Mouse (Mus musculus): Measurements from ENCODE around the gene Tnik.

Tnik gene

DNA sequence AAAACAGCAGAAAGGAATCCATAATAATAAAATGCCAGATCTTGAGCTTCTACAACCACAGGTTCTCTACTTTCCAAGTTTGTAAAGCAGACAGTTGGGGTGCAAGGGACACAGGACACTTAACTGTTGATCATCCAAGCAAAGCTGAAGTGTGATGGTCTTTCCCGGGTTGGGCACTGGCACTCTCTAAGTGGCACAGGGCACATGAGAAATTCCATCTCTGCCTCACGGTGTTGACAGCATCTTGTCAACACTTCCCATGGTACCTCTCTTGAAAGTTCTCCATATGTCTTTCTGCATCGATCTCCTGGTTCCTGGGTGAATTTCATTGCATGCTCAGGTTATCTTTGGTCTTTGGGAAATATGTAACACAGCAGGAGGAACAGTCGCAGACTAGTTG lies 373.8 kb downstream of the Tnik start:
- DNase-seq = no peak

DNA sequence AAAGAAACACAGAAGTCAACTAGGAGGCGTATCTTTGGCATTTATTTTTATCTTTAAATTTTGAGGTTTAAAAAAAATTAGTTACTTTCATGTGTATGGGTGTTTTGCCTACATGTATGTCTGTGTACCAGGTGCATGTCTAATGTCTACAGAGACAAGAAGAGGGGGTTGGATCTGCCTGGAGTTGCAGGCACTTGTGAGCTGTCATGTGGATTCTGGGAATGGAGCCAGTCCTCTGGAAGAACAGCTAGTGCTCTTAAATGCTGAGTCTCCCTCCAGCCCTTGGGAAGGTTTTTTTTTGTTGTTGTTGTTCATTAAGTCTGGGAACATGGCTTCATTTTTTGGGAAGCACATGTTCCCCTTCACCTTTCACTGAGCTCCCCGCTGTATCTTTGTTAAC lies 375.9 kb downstream of the Tnik start:
- peak; percentile 11 to 40 for DNase-seq

DNA sequence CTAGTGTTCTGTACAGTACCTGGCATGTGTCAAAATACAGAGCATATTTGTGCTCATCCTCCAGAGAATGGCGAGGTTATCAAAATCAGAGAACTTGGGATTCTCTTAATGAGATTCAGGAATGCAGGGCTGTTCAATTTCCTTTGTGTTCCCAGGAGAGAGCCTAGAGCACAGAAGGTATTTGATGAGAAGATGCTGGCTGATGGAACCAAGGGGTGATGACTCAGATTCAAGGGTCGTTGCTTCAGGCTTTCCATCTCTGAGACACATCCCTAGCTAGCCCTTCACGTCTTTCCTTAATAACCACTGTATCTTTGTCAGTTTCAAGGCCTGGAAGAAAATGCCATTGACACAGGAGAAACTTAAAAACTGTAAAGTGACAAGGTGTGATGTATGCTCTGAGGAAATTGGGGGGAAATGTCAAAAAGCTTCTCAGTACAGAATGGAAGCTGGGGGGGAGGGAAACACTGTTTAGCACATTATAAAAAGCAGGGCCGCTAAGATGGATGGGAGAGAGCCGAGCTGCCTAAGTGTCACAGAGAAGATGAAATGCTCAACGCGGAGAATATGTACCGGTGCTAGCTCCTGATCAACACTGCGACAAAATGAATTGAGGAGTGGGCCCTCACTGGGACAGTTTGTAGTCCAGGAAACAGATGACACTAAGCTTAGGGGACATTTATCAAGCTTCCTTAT lies 380.4 kb downstream of the Tnik start:
- DNase-seq = no peak

DNA sequence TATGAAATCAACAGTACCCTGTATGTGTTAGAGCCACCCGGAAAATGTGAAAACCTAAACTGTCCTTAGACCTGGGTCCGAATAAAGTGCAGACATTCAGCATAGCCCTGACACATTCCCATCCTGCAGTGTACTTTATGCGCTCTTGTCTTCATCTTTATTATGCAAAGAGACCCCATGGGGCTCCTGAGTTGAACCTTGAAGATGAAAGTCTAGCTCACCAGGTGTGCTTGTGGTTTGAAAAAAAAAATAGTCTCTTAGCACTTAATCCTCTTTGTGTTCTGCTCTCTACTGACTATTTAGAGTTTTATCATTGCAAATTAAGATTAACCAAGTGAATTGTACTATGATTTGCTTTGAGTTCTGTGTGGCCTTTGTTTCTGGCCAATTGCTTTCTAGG lies 389.6 kb downstream of the Tnik start:
- DNase-seq = no peak

DNA sequence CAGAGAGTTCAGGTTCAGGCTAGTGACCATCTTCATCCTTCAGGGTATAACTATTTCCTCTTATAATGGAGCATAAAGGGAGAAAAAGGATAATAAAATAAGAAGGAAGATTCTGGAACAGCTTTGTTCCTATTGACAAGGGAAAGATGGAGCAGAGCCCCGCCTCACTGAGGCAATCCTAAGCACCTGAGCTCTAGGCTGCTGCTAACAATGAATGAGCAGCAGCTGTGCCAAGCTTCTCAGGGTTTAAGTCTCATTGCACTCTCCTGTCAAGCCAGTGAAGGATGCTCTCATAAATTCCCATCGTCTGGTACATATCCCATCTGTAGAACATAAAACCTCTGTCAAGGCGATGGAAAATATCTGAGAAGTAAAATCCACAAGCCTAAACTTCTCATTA lies 390.0 kb downstream of the Tnik start:
- DNase-seq = no peak

DNA sequence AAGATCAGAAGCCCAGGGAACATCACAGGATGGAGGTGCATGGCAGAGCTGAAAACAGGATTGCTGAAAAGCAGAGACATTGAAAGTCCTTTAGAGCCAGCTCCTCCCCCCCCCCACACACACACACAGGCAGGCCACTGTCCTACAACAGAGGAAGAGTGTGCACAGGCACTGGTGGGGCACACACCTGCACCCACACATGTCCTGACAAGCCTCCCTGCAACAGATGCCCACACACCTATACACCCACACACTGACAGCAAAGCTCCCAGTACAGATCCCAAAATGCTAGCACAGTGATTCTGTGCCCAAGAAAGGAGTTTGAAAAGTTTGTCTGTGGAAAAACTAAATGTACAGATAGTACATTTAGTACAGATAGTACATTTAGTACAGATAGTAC lies 391.7 kb downstream of the Tnik start:
- no peak for DNase-seq

DNA sequence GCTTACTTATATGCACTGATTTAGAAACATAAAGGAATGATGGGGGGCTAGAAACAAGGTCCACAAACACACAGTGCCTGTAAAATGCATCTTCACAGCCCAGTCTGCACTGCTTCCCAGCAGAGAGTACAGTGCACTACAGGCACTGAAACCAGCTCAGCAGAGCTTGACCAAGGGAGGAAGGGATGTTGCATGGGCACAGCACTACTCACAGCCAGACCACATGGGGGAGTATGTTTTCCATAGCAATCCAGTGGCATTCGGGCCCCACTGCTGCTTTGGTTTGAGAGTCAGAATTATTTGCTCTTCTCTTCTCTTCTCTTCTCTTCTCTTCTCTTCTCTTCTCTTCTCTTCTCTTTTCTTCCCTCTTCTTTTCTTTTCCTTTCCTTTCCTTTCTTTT lies 395.3 kb downstream of the Tnik start:
- DNase-seq = peak; percentile 43 to 66

DNA sequence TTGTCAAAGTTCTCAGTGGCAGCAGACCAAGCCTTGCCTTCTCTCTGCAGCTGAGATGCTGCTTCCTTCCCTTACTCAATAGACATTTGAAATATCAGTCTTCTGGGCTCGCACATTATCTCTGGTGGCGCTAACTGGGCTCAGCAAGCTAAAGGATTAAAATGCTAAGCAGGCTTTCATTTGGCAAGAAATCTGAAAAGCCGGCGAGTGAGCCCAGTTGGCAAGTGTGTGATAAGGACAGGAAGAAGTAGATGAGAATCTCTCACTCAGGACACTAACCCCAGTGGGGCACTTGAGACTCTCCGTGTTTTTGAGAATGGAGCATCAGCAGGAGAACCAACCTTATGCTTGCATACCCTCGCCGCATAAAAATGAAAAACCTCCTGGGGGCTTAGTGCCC lies 417.8 kb downstream of the Tnik start:
- DNase-seq = no peak

DNA sequence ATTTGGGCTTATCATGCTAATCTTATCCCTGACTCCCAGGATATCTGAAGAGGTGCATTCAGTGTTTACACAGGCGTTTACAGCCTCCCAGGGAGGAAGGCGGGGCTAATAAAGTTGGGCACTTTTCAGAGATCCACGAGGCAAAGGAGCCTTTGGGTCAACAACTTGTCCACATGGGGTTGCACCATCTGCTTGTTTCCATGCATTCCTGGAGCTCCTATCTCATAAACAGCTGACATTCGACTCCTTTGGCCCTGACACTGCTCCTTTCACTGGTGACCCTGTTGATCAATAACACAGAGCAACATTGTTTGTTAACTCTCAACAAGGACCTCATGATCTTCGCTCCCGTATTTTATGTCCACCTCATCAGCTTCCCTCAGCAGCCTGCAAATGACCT lies 418.9 kb downstream of the Tnik start:
- DNase-seq = peak in 1 of 2 experiments; percentile 51

DNA sequence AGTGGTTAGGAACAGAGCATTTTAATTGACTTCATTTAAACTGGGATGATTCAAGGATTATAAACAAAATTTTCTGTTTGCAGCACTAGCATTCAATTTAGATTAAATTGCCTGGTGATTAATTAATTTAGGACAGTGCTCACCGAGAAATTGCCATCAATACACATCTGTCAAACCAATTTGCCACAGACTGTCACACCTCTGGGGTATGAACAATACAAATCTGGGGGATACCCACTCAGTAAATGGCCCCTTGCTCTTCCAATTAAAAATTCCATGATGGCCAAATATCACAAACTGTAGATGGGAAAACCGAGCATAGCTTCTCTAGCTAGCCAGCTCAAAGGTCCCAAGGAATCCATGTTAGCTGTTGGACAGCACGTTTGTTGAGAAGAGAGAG lies 419.4 kb downstream of the Tnik start:
- DNase-seq = no peak

DNA sequence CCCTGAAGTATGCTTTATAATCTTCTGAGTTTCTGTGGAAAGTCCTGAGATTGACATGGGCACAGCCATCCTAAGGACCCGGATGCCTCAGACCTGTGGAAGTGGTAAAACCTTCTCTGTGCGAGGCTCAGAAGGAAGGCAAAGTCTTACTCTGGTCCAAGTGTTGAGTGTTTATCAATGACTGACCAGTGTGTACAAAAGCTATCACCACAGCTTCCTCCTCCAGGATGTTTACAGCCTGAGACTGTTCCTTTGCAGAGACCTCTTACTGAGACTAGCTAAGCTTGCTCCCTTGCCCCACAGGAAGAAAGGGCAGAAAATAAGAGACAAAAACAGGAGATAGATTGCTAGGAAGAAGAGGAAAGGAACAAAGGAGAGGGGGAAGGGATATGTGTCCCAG lies 422.5 kb downstream of the Tnik start:
- DNase-seq = no peak

DNA sequence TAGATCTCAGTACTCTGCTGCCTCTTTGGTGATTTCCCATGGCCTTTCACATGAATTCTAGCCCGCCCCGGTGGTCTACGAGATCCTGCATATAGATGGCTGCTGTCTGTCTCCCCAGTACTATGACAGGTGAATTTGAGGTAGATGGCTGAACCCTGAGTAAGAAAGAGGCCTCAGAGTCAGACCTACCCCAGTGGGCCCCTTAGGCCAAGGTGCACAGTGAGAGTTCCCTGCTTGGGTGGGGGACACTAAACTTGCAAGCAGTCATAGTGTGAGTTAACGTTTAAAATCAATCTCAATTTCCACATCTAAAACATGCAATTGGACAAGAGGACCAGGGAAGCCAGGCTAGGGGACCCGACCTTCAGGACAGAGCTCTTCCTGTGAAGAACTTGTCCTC lies 431.8 kb downstream of the Tnik start:
- no peak for DNase-seq

DNA sequence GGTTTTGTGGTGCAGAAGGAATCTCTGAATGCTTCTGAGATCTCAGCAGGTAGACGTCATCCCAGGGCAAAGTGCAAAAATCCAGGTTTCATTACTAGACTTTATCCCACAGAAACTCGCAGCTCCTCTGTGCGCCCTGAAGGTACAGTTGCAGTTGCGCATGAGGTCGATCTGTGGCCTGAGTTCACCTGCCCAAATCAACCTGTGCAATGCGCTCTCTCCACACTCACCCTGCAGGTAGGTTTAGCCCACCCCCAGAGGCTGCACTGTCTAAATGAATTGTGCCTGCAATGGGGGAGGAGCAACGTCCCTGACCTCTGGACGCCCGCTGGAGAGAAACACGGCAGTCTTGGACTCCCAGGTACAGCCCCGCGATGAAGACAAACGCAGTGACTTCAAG lies 432.6 kb downstream of the Tnik start:
- DNase-seq = peak; percentile 68 to 80

DNA sequence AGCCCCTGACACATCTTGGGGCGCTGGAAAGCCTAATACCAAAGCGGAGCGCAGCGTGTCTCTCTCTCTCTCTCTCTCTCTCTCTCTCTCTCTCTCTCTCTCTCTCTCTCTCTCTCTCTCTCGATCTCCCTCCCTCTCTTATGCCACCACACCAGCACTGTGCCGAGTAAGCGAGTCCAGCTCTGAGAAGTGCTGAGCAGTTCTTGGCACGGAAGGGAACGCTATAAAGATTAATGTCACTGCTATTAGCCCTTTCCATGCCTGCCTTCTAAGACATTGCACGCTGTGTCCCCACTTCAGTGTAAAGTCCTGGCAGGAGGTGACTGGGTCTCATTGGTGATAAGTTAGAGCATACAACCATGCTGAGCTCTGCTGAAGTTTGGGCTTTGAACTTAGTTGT lies 433.1 kb downstream of the Tnik start:
- peak; percentile 15 to 60 for DNase-seq

DNA sequence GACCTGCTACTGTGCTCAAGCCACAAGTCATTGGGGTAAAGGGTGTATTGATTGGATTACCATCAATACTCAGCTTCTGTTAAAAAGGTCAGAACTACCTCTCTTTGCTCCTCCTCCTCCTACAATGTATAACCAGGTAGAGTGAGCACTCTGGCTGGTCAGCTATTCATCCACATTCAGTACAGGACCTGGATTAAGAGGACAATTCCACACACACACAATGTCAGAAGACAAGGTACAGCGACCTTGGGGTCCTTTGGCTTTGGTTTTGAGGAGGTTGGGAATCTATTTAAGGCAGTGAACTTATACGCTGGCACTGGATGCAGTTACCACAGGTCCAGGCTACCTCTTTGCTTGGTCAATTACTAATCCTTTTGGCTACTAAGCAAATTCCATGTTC lies 434.8 kb downstream of the Tnik start, which contains the start of gene Slc2a2:
TSS of gene Slc2a2 (plus strand) at position 107 of the 400 bp plus-strand sequence.
- peak; percentile 31 to 53 for DNase-seq

DNA sequence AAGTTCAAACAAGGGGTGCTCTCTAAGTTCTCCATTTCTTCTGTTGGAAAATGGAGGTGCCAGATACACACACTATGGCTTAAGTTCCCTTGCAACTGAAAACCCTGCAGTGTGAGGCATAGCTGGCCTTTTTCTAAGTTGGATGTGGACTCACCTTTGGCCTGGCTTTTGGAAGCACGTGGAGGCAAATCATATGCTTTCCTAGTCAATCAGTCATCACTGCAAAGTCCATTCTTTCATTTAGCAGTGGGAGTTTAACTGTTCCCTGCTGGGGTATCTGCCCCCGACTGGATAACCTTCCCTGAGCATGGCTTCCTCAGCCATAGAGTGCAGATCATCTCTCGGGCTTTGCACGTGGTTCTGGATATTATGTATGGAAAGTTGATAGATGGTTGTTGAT lies 436.6 kb downstream of the Tnik start:
- DNase-seq = peak; percentile 49 to 67

DNA sequence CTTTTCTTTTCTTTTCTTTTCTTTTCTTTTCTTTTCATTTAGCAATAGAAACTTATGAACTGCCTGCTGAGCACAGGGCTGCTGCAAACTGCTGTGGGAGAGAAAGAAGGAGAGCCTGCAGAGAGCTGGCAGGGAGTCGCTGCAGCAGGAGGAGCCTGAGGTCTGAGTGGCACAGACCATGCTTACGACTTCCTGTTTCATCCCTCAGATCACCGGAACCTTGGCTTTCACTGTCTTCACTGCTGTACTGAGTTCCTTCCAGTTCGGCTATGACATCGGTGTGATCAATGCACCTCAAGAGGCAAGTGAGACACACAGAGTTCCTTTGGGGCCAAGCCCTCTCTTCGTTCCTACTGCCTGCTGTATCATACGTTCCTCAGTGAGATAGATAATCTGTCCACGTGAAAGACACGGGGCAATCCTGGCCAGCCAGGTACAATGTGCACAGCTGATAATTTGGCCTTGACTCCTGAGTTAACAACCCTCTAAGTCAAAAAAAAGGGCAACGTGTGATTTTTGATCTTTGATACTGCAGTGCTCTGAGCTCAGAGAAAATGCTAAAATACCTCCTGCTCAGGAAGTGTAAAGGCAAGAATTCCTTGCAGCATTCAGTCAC lies 442.6 kb downstream of the Tnik start:
- peak; percentile 65 to 74 for DNase-seq

DNA sequence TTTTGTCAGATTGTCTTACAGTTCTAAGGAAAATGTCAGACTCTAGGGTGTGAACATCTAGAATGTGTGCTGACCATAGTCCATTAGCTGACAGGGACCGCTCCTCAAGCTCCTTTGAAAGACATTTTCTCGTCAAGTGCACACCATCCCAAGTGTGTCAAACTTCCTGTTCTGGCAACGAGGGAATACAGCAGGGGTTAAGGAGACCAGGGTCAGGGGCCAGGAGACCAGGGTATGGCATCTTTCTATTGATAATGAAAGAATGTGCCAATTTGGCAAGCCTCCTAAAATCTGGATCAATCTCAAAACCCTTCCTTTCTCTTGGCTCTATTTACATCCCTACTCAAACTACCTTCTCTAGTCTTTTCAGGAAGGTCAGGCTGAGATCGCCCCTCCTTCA lies 443.7 kb downstream of the Tnik start:
- no peak for DNase-seq

DNA sequence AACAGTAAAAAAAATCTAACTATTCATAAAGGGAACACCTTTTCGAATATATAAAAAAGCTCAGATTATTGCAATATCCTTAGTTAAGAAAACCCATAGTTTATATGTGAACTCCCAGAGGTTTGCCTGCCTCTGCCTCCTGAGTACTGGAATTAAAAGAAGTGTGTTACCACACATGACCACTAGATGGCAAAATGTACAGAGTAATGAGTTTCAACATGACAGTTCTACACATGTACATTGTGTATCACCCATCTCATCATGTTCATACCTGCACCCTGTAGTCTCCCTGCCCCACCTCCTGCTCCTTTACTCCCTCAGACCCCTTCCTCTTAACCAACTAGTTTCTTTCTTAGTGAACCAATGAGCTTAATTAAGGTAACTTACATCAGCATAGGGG lies 446.7 kb downstream of the Tnik start:
- no peak for DNase-seq

DNA sequence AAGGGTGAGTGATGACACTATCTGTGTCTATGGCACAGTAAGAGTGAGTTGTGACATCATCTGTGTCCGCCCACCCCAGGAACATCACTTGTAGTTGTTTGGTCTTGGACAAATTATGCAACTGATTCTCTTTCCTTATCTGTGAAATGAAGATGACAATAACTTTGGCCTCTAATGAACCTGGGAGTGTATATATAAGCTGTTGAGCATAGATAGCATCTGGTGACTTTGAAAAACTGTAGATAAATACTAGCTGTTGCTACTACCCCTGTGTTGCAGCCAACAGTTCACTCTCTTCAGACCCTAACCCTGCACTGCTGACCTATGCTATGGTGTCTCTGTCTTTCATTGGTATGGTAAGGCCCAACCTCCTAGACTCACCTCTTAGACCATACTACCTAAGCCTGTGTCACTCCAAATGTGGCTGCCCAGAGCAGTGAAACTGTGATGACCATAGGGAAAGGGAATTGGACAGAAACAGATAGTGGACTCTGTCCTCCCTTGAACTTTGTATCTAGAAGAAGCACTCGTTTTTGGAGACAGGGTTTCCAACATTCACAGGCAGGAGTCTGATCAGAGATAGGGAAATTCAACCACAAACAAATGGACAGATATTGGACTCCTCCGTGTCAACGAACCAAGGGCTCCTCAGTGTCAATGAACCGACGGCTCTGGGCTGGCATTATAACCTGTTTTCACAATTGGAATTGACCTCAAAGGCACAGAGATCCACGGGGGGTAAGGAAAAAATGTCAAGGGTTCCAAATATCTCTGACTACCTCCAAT lies 451.1 kb downstream of the Tnik start:
- no peak for DNase-seq

DNA sequence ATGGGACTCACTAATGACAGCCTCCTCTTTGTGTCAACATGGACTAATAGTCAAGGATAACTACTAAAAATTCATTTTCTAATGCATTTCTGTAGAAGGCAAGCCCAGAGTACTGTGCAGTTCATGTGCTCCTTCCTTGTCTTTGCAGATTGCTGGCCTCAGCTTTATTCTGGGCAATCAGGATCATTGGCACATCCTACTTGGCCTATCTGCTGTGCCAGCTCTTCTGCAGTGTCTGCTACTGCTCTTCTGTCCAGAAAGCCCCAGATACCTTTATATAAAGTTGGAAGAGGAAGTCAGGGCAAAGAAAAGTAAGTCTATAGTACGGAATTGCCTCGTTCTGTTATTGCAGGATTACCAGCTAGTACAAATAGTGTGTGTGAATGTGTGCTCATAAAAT lies 455.5 kb downstream of the Tnik start:
- no peak for DNase-seq

DNA sequence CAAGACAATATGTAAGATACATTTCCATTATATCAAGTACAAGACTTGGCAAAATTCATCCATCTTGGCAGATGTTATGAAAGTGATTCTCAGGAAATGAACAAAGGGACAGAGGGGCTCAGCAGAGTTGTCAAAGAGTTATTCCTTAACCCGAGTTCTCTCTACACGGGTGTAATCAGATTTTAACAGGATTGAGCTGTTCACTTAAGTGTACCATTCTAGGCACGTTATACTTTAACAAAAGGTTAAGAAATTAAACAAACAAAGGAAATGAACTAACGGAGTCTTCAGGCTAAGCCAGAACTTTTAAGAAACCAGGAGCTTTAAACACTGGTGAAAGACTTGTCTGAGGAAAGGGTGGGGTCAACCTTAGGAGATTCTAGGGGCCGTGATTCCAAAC lies 458.2 kb downstream of the Tnik start:
- no peak for DNase-seq

DNA sequence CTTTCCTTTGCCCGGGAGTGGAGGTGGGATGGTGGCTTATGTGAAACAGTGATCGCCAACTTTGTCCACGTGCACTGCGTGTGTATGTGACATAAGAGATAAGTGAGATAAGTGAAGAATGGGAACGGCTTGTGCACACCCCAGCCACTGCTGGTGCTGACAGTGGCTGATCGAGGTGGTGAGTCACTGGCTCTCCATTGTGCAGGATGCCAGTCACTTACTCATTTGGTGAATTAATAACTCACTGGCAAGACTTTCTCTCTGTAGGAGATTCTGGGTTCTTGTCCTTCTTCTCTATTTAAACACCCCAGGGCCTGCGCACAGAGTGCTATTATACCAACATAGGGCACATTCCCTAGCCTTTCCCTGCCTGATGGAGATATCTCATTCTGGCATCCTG lies 458.8 kb downstream of the Tnik start:
- peak; percentile 21 to 53 for DNase-seq

DNA sequence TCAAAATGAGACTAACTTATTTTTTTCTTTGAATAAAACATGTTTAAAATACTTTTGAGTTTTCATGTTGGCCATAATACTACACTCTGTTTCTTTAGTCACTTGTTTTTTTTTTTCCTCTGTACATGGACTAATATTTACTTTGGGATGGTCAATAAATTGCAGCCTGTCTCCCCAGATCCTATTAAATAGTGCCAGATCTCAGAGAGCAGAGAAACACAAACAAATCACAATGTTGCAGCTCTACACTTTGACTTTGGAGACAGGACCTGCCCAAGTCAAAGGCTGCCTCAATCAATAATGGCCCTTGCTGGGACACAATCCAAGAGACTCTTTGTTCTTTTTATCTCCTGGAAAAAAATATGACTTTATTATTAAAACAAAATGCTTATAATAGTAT lies 459.5 kb downstream of the Tnik start:
- no peak for DNase-seq
